Mouse (Mus musculus): ENCODE measurements at regions not wholly inside any gene's neighbourhood (a gene's known extent, or its start where the extent isn't known, plus 50 kb on each side); places are given as distances from the start of the nearest gene placed in this dataset.

DNA sequence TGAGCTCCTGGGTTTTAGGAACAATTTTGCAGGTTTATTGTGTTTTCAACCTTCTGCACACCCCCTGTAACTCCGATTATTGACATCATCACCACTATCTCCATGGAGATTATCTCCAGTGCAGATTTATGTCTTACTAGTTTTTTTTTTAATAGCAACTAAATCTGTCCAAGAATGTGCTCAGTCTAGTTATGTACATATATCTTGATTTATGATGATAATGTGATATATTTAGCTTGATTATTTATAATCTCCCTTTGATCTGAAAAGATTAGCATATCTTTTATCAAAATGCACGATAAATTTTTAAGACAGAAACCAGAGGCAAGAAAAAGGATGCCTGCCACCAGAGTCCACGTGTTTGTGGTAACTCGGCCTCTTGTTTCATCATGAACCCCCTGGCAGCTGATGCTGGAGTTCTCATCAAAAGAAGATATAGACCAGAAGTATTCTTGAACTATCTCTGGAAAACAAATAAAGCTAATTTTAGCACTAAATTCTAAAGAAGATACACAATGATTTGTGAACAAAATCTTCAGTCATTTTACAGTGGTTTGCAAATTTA lies 169.6 kb downstream of the Npr3 start:
- TF ChIP-seq CTCF (IDR thresholded peaks at IDR 0.05; ENCODE audit: borderline replicate concordance, insufficient read depth, low read depth, low read length) (no peak), POLR2A (IDR thresholded peaks at IDR 0.05; ENCODE audit: borderline replicate concordance, insufficient read depth, low read length) (no peak)

Data from cerebellum, adult 2 months (tissue).